20 mouse cellular contexts compared by ENCODE assay signal in the genomic region with DNA sequence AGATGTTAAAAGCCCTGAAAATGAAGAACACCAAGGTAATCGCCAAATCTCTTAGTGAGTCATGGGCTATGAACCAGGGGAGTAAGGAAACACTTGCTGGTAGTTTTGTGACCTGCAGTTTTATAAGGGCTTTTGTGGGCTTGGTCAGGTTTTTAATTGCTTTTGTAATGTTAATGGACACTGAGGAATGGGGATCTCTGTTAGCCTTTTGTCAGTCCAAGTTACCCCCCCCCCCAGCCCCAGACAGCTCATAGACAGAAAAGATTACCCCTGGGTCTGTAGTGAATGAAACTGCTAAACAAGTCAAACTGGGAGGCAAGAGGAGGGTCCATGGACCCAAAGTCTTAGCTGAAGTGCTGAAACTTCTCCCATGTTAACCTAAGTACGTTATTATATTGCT. TPM values are rescaled to one million over a fixed set of nuclear protein-coding genes. Genes with fewer than 3 reads are reported as not detected.
DNase-seq lines count a peak whose midpoint lies in the region; TF ChIP-seq lines count a peak whose summit lies in the region.
"Had no signal": no experiment of that assay in that cellular context is flagged by ENCODE, and none has a peak within 500 bp of the region (broad histone marks: within the 10 kb centered on the region; RNA-seq: fewer than 3 reads in every experiment).

No protein-coding gene starts in this region.

- H3K4me3 ChIP-seq in ES-Bruce4 (ENCODE audit: low read depth, low read length), result no peak overlapping the region
- H3K4me3 ChIP-seq in ES-E14 (ENCODE audit: insufficient read depth in 1 of 2, low read depth in 1 of 2, low read length in 2 of 2, poor library complexity in 1 of 2, severe bottlenecking in 1 of 2), result no peak overlapping the region
- H3K4me3 ChIP-seq: embryonic facial prominence, embryonic 10.5 days; embryonic facial prominence, embryonic 12.5 days; forebrain, embryonic 13.5 days; forebrain, embryonic 15.5 days had no signal

- DNase-seq in ES-E14 (ENCODE audit: low read depth, low spot score) (peak; percentile 34), ZHBTc4 (ENCODE audit: low read depth, low spot score) (peak; percentile 72)
- DNase-seq in adrenal gland, adult 18-20 months (ENCODE audit: low spot score in 2 of 2), result no peak
- no peak for DNase-seq in embryo, embryonic 10 days (ENCODE audit: low spot score)
- DNase-seq: adrenal gland, adult 8-10 months; adrenal gland, postnatal 14 days; adrenal gland, postnatal 36 days; B cell, adult 2 months; cerebellum, adult 11-12 months; cerebellum, adult 2 months; cerebellum, adult 9-10 months; cerebellum, postnatal 10 days; cerebellum, postnatal 36 days; forebrain, postnatal 0 days had no signal

- H3K27ac ChIP-seq in ES-Bruce4 (ENCODE audit: insufficient read depth, low read length) (peak overlapping the region; percentile 19; the same call in 1 of the 2 replicates), ES-E14 (ENCODE audit: insufficient read depth, low read depth, low read length, poor library complexity, severe bottlenecking) (no peak overlapping the region)
- H3K27ac ChIP-seq: embryonic facial prominence, embryonic 10.5 days; embryonic facial prominence, embryonic 12.5 days; forebrain, embryonic 13.5 days; forebrain, embryonic 15.5 days had no signal

- TF ChIP-seq POLR2A in ES-Bruce4 (IDR thresholded peaks at IDR 0.05; ENCODE audit: insufficient read depth, low read length), result no peak

- no peak for TF ChIP-seq CTCF in ES-Bruce4 (IDR thresholded peaks at IDR 0.05; ENCODE audit: low read depth, low read length)

- H3K27me3 ChIP-seq in ES-Bruce4 (ENCODE audit: control insufficient read depth, insufficient read depth, low read length, poor library complexity, severe bottlenecking), result no peaks in the 10 kb centered on the region
- H3K27me3 ChIP-seq: CH12.LX; embryonic facial prominence, embryonic 12.5 days; forebrain, embryonic 13.5 days; forebrain, embryonic 15.5 days had no signal

- no peak overlapping the region for H3K9ac ChIP-seq in ES-Bruce4 (ENCODE audit: low read depth, poor library complexity, severe bottlenecking)
- H3K9ac ChIP-seq in ES-E14 (ENCODE audit: insufficient read depth, low read depth, low read length, poor library complexity, severe bottlenecking), result no peak overlapping the region
- H3K9ac ChIP-seq: embryonic facial prominence, embryonic 12.5 days; forebrain, embryonic 13.5 days; forebrain, embryonic 15.5 days; forebrain, postnatal 0 days had no signal

- in situ Hi-C loops in ES-E14 (cut with MboI; ENCODE audit: low sequenced_read_pairs in 2 of 2, unreplicated experiment in 2 of 2), result no loop called here

- H3K36me3 ChIP-seq in ES-Bruce4 (ENCODE audit: control insufficient read depth, insufficient read depth, low read length, poor library complexity, severe bottlenecking) (peaks cover 25% of the 10 kb centered on the region), ES-E14 (ENCODE audit: control insufficient read depth, insufficient read depth, low read length, poor library complexity, severe bottlenecking) (peaks cover 20% of the 10 kb centered on the region)

- H3K9me3 ChIP-seq in ES-Bruce4 (replicated peaks; ENCODE audit: control insufficient read depth, insufficient read depth, low read length, poor library complexity, severe bottlenecking) (no peaks in the 10 kb centered on the region), ES-E14 (ENCODE audit: control insufficient read depth, insufficient read depth, low read depth, low read length) (no peaks in the 10 kb centered on the region)
- H3K9me3 ChIP-seq: embryonic facial prominence, embryonic 10.5 days; embryonic facial prominence, embryonic 12.5 days; forebrain, embryonic 13.5 days; forebrain, embryonic 15.5 days had no signal

- TF ChIP-seq EP300 in ES-Bruce4 (IDR thresholded peaks at IDR 0.05; ENCODE audit: insufficient read depth, low read depth, low read length), result no peak

- peaks cover 6% of the 10 kb centered on the region for H3K4me1 ChIP-seq in ES-Bruce4 (ENCODE audit: control insufficient read depth, insufficient read depth, low read length)
- H3K4me1 ChIP-seq in ES-E14 (ENCODE audit: control insufficient read depth in 2 of 2, insufficient read depth in 2 of 2, low read length in 2 of 2, poor library complexity in 1 of 2), result peaks cover 4 to 15% of the 10 kb centered on the region in 2 experiments
- H3K4me1 ChIP-seq: embryonic facial prominence, embryonic 10.5 days; embryonic facial prominence, embryonic 12.5 days; forebrain, embryonic 13.5 days; forebrain, embryonic 15.5 days had no signal

TF ChIP-seq in ES-E14, 5 proteins besides CTCF, POLR2A, EP300 and RAD21:
- TF ChIP-seq ZNF384 (IDR thresholded peaks at IDR 0.05; ENCODE audit: low read depth, low read length) (no peak), HCFC1 (IDR thresholded peaks at IDR 0.05; ENCODE audit: borderline replicate concordance, insufficient read depth, low read length) (no peak), ZC3H11A (IDR thresholded peaks at IDR 0.05; ENCODE audit: borderline replicate concordance, low read depth, low read length) (no peak), CHD2 (IDR thresholded peaks at IDR 0.05; ENCODE audit: low read depth, low read length) (no peak), MAFK (IDR thresholded peaks at IDR 0.05; ENCODE audit: insufficient read depth, low read depth, low read length) (no peak)

RNA-seq across cellular contexts. Expression of a gene that starts 21.6 kb away (rescaled TPM):
- 56.9 and 69.6 TPM in 2 replicates for polyA plus RNA-seq in ES-Bruce4 (2011; ENCODE audit: insufficient read depth, insufficient read length, low read depth, missing spikeins)
- total RNA-seq in ES-E14 (2012; rRNA removed), result 17.3 and 19.1 TPM in 2 replicates
- total RNA-seq in adrenal gland, adult 18-20 months (2021), result 1 to 10 TPM; 1.1 to 2.0 TPM

RNA-seq across cellular contexts. Expression of a gene that starts 43.6 kb away (rescaled TPM):
- 53.4 and 64.2 TPM in 2 replicates for polyA plus RNA-seq in ES-Bruce4 (2011; ENCODE audit: insufficient read depth, insufficient read length, low read depth, missing spikeins)
- total RNA-seq in ES-E14 (2012; rRNA removed), result 6.6 and 7.5 TPM in 2 replicates
- 10 to 100 TPM in 1 of 2 experiments, 1 to 10 TPM in 1; 8.6 to 12.0 TPM for total RNA-seq in adrenal gland, adult 18-20 months (2021)

RNA-seq across cellular contexts. Expression of a gene that starts 43.6 kb away (rescaled TPM):
- 96.0 and 99.9 TPM in 2 replicates for polyA plus RNA-seq in ES-Bruce4 (2011; ENCODE audit: insufficient read depth, insufficient read length, low read depth, missing spikeins)
- total RNA-seq in ES-E14 (2012; rRNA removed), result 25.8 and 30.7 TPM in 2 replicates
- total RNA-seq in adrenal gland, adult 18-20 months (2021), result 10 to 100 TPM; 13.7 to 14.8 TPM

Comparison
In these comparisons a context has a peak if more than half of its experiments do, and no peak if none do; other contexts are left out.
1. DNase-seq: peak in ES-E14 (single experiment) and ZHBTc4 (single experiment); none in adrenal gland, adult 18-20 months (0 of 2) and embryo, embryonic 10 days (single experiment).